Mouse (Mus musculus) left cerebral cortex, adult 11 months (tissue): ENCODE measurements around the gene Sgms1.
"Not testable (repeated sequence)": the region's sequence is repeated elsewhere in the genome, so short reads cannot be mapped to it uniquely, and the experiment has no call there.

Source experiments
- DNase-seq: peaks from one replicate; pipeline ENCODE4 v3.0.0; 2022; ENCODE audit warnings: low spot score

Gene Sgms1

GRCm38 (mm10) chr19:32325100-32325768, 64.3 kb downstream of the Sgms1 start:
- DNase-seq, result no peak

DNA sequence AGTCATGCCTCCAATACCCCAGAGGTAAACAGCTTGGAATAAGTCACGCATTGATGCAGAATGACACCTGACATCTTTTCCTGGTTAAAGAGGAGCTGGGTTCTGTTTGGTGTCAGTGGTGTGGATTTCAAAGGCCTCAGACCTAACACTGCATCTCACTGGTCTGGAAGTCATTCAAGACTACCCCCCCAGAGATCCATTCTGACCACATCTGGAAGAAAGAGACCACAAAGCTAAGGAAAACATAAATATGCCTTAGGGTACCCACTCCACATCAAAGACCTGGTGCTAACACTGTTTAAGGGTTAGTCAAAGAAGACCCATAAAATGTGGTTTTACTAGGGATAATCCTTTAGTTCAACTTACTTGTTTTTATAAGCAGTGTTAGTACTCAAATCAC, 65.0 kb downstream of the Sgms1 start:
- DNase-seq, result no peak

DNA sequence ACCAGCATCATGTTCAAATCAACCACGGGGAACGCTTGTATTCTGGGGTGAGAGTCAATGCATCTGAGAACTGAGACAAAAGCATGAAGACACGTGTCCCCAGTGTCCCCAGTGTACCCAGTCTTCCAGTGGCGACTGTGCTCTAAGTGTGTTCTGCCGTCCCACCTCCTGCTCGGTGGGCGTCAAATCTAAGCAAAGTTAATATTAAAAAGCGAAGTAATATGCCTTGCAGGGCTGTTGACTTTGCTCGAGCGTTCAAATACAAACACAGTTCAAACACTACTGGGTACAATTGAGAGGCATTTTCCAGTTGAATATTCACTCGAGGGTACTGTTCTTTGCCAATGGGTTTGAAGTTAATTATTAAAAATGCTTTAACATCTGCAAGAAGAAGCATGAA, 66.4 kb downstream of the Sgms1 start:
- no peak for DNase-seq

DNA sequence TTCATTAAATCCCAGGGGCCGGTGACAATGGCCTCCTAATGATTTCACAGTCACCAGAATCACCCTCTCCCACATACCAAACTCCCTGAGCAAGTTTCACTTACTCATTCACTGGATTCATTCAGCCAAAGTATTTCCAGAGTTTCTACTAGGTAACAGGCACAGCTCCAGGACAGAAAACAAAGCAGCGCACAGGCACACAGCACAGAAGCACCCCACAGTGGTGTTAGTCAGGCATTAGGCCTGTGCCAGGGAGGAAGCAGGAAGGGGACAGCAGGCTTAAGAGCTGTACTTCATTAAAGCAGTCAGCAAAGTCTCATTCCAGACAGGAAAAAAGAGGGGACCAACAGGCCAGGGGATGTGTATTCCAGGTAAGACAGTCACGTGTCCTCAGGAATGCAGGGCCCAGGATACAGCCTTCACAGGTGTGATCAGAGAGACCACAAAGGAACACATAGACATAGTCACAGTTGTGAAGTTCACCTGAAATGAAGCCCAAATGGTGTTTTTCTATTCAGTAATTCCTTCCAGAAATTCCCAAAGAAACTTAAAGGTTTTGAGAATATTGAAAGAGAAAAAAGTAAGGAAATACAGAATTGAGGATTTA, 67.0 kb downstream of the Sgms1 start:
- no peak for DNase-seq

DNA sequence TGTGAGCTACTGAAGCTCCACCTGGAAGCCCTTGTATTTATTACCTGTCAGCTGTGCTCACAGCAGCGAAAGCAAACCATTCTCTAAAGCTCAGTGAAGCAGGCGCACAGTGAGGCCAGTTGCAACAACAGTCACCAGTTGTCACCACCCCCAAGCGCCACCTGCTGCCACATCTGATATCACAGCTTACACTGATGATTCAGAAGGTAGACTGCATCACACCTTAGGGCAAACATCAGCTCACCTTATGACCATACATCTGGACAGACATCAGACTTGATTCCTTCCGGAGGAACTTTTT, 69.2 kb downstream of the Sgms1 start:
- no peak for DNase-seq

DNA sequence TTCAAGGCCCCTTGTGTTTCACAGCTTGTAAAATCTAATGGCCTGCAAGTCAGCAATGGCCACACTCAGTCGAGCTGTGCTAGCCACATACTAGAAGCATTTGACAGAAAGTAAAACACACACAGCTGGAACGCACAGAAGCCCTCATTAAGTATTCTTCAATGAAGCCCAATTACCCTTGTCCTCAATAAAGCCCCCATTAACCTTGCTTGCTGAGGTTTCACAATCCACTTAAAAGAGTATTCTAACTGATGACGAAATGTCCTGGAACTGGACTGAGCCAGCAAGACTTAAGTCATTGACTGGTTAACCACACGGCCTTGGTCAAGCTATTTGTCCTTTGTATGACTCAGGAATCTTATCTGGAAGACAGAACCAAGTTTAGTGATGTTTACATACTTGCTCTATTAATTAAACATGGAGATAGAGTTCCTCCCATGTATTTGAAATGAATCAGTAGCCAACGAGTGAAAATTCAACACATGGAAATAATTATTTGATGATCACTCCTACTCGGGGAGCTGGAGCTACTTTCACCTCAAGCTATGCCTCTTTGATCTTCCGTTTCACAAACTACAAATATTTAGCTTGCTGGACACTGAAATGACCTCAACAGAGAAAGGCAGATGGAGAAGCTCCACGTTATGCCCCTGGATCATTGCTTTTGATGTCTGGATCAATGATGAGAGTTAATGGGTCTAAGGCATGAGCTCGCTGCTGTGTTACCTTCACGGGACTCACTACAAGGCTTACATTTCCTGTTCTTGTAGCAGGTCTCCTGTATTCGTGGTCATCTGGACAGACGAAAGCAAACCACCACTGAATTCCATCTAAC, 69.8 kb downstream of the Sgms1 start:
- DNase-seq, result no peak

GRCm38 (mm10) chr19:32319057-32319456, 70.5 kb downstream of the Sgms1 start:
- no peak for DNase-seq

GRCm38 (mm10) chr19:32317347-32317746, 72.2 kb downstream of the Sgms1 start:
- not testable (repeated sequence) for DNase-seq

DNA sequence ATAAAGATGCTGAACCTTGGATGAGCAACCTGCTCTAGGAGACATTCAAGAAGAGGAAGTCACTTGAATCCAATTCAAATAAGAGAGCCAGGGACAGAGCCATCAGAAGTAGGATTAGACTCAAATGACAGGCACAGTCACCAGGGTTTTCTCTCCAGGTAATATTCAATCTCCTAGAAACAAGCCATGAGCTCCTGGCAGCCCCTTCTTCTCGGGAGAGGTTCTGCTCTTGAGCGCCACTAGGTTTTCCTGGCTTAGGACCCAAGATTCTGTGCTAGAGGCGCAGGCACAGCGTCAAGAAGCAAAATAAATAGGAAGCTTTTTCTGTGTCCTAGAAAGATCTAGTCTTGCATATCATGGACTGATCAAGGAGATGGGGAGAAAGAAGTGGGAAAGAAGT, 76.2 kb downstream of the Sgms1 start:
- no peak for DNase-seq

- no peak for DNase-seq
These were observed 77.8 kb downstream of the Sgms1 start for GRCm38 (mm10) chr19:32311762-32312161.

- DNase-seq, result no peak
These were observed 78.5 kb downstream of the Sgms1 start for GRCm38 (mm10) chr19:32311063-32311462.

GRCm38 (mm10) chr19:32310483-32310882, 79.0 kb downstream of the Sgms1 start:
- no peak for DNase-seq

- DNase-seq, result no peak
These were observed 80.2 kb downstream of the Sgms1 start for GRCm38 (mm10) chr19:32309346-32309745.

GRCm38 (mm10) chr19:32308311-32308710, 81.2 kb downstream of the Sgms1 start:
- DNase-seq, result no peak

GRCm38 (mm10) chr19:32304898-32305297, 84.6 kb downstream of the Sgms1 start:
- DNase-seq, result no peak

- no peak for DNase-seq
These were observed 85.3 kb downstream of the Sgms1 start for GRCm38 (mm10) chr19:32304008-32304873.

DNA sequence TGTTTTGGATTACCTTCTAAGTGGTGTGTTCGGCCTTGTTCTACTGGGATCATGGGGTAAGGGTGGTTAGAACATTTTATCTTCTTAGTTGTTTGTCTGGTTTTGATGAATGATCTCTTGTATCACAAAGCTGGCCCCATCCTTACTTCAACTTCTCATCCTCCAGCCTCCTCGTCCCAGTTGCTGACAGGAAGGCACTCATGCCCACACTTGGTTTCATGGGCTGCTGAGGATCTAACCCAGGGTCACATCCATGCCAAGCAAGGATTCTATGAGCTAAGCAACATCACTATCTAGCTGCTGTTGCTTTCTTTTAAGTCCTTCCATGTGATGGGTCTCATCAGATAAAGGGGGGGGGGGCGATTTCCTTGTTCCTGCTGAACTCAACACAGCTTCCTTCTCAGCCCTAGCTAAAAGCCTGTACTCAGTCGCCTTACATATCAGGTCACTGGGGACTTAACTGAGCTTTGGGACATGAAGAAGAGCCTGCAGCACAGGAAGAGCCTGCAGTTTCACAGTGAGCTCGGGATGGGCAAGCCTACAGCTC, 86.6 kb downstream of the Sgms1 start:
- no peak for DNase-seq

GRCm38 (mm10) chr19:32301568-32301967, 87.9 kb downstream of the Sgms1 start:
- DNase-seq, result no peak

DNA sequence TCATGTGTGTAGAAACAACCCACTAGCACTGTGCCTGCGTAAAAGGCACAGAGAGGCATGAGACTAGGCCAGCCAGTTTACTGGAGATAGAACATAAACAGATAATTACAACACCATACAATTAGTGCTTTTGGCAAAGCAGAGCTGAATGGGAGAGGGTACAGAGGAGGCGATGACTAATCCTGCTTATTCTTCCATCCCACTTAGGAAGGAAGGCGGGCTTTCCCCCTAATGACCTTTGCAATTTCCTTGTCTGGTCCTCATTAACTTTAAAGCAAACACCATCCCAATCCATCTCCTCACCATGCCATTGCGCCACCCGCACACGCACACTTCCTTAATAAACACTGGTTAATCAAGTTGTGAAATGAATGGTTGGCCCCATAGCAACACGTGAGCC, 91.3 kb downstream of the Sgms1 start:
- no peak for DNase-seq

DNA sequence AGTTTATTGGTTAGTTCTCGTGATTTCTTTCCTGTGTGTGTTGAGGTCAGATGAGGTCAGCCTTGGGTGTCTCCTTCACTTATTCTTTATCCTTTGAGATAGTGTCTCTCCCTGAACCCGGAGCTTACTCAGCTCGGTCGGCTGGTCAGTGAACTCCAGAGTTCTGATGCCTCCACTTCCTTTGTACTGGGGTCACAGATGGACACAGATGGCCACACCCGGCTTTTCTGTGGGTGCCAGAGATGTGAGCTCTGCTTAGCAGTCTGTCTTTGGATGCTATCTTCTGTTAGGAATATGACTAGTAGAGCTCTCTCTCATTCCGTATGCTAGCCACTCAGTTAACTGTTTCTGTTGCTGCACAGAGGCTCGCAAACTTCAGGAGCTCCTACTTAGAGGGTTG, 92.7 kb downstream of the Sgms1 start:
- DNase-seq, result no peak

DNA sequence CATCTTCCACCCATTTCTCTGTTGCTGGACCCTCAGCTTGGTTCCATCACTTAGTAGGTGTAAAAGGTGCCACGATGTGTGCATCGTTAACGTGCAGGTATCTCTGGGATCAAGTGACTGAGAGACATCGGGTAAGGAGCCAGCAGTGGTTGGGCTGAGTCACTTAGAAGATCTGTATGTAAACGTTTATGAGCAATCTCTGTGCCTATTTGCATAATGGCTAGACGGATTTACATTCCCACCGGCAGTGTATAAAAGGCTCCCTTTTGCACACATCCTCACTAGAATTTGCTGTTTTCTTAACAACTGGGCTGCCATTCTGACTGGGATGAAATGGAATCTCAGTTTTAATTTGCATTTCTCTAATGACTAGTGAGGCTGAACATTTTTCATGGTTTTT, 93.9 kb downstream of the Sgms1 start:
- no peak for DNase-seq
